Mouse (Mus musculus) brown adipose tissue, adult 24 weeks (tissue): ENCODE data around the gene Get4. TPM values are rescaled to one million over a fixed set of nuclear protein-coding genes. Genes with fewer than 3 reads are reported as not detected.

Source experiments
- H3K27ac ChIP-seq: fragments of 200-500 bp; replicated peaks from 2 replicates; pipeline ENCODE4 v1.5.1; 2012; ENCODE audit warnings: low read depth, mild to moderate bottlenecking, low read length
- H3K4me1 ChIP-seq: fragments of 200-500 bp; 2 replicates; pipeline ENCODE4 v1.6.1; 2012; ENCODE audit warnings: low read length, mixed read lengths; ENCODE audit not compliant: control insufficient read depth, insufficient read depth, insufficient read length
- H3K4me3 ChIP-seq: fragments of 200-500 bp; 2 replicates; pipeline ENCODE4 v1.5.1; 2012; ENCODE audit warnings: low read depth, mild to moderate bottlenecking, low read length, moderate library complexity; ENCODE audit not compliant: insufficient read depth
- polyA plus RNA-seq: library from polyadenylated mRNA; stranded (reverse); fragments of >200 nt; gene quantifications from 2 replicates; pipeline ENCODE4 v1.2.4, GENCODE M21; 2012; ENCODE audit not compliant: missing spikeins, insufficient read depth, insufficient read length

The Get4 gene
- polyA plus RNA-seq, 1 experiment, result 36.7 TPM

GRCm38 (mm10) chr5:139223331-139223730 is 28.8 kb upstream of the Get4 start:
- peaks cover 9% of the 10 kb centered on the region; the same call in 1 of the 2 replicates for H3K4me1 ChIP-seq

GRCm38 (mm10) chr5:139227236-139227635 is 24.9 kb upstream of the Get4 start:
- no peaks in the 10 kb centered on the region for H3K4me1 ChIP-seq
- H3K27ac ChIP-seq, result no peak overlapping the region
- H3K4me3 ChIP-seq, result no peak overlapping the region

More at GRCm38 (mm10) chr5:139223331-139223730, 28.8 kb upstream of the Get4 start:
- Histone ChIP-seq H3K4me3 (no peak overlapping the region), H3K27ac (no peak overlapping the region)

GRCm38 (mm10) chr5:139227645-139228044 is 24.5 kb upstream of the Get4 start:
- no peak overlapping the region for H3K4me3 ChIP-seq
- H3K4me1 ChIP-seq, result no peaks in the 10 kb centered on the region
- no peak overlapping the region for H3K27ac ChIP-seq

GRCm38 (mm10) chr5:139228318-139228717 is 23.8 kb upstream of the Get4 start:
- no peak overlapping the region for H3K27ac ChIP-seq
- no peaks in the 10 kb centered on the region for H3K4me1 ChIP-seq
- H3K4me3 ChIP-seq, result no peak overlapping the region

GRCm38 (mm10) chr5:139229716-139230115 is 22.4 kb upstream of the Get4 start:
- Histone ChIP-seq H3K4me3 (no peak overlapping the region), H3K27ac (no peak overlapping the region), H3K4me1 (no peaks in the 10 kb centered on the region)

GRCm38 (mm10) chr5:139232083-139232482 is 20.0 kb upstream of the Get4 start:
- no peaks in the 10 kb centered on the region for H3K4me1 ChIP-seq
- H3K4me3 ChIP-seq, result no peak overlapping the region
- no peak overlapping the region for H3K27ac ChIP-seq

- Histone ChIP-seq H3K4me1 (no peaks in the 10 kb centered on the region), H3K27ac (no peak overlapping the region), H3K4me3 (no peak overlapping the region)
Observed at GRCm38 (mm10) chr5:139234423-139234822, 17.7 kb upstream of the Get4 start.

- no peaks in the 10 kb centered on the region for H3K4me1 ChIP-seq
- no peak overlapping the region for H3K4me3 ChIP-seq
- H3K27ac ChIP-seq, result no peak overlapping the region
Observed at GRCm38 (mm10) chr5:139237436-139237835, 14.7 kb upstream of the Get4 start.

- Histone ChIP-seq H3K4me3 (no peak overlapping the region), H3K27ac (no peak overlapping the region), H3K4me1 (no peaks in the 10 kb centered on the region)
Observed at GRCm38 (mm10) chr5:139241022-139241761, 10.9 kb upstream of the Get4 start.

- H3K27ac ChIP-seq, result no peak overlapping the region
Observed at GRCm38 (mm10) chr5:139243384-139243783, 8.7 kb upstream of the Get4 start.

GRCm38 (mm10) chr5:139247767-139248166 is 4.4 kb upstream of the Get4 start:
- Histone ChIP-seq H3K4me1 (no peaks in the 10 kb centered on the region), H3K27ac (no peak overlapping the region), H3K4me3 (no peak overlapping the region)

More at GRCm38 (mm10) chr5:139243384-139243783, 8.7 kb upstream of the Get4 start:
- no peak overlapping the region for H3K4me3 ChIP-seq
- no peaks in the 10 kb centered on the region for H3K4me1 ChIP-seq

GRCm38 (mm10) chr5:139248846-139249245 is 3.3 kb upstream of the Get4 start:
- Histone ChIP-seq H3K4me1 (peaks cover 5% of the 10 kb centered on the region), H3K4me3 (no peak overlapping the region), H3K27ac (no peak overlapping the region)

- H3K4me3 ChIP-seq, result no peak overlapping the region
- H3K4me1 ChIP-seq, result peaks cover 25% of the 10 kb centered on the region
- H3K27ac ChIP-seq, result 0 out of 2 replicates have a peak overlapping the region, but pooled peaks have one; percentile 51
Observed at GRCm38 (mm10) chr5:139251279-139251678, 845 bp upstream of the Get4 start.

- Histone ChIP-seq H3K4me1 (peaks cover 27% of the 10 kb centered on the region), H3K27ac (peak overlapping the region; percentile 51), H3K4me3 (peak overlapping the region; percentile 84)
Observed at GRCm38 (mm10) chr5:139251736-139252080, 416 bp upstream of the Get4 start.

GRCm38 (mm10) chr5:139252910-139253245 is 754 bp downstream of the Get4 start:
- Histone ChIP-seq H3K27ac (peak overlapping the region; percentile 80), H3K4me3 (peak overlapping the region; percentile 84), H3K4me1 (peaks cover 31% of the 10 kb centered on the region)

GRCm38 (mm10) chr5:139253301-139253741 is 1.2 kb downstream of the Get4 start:
- H3K4me1 ChIP-seq, result peaks cover 31% of the 10 kb centered on the region
- peak overlapping the region; percentile 84 for H3K4me3 ChIP-seq
- H3K27ac ChIP-seq, result peak overlapping the region; percentile 80
